Mouse (Mus musculus): ENCODE results near the gene Zwint. TPM values are rescaled to one million over a fixed set of nuclear protein-coding genes. Genes with fewer than 3 reads are reported as not detected.

Gene Zwint
- polyA plus RNA-seq, 1 experiment = 49.2 TPM

- Histone ChIP-seq H3K4me3 (replicated peaks; ENCODE audit: control insufficient read depth, low read depth, low read length) (peak overlapping the region; percentile 76), H3K4me1 (ENCODE audit: control insufficient read depth, insufficient read depth, low read length) (no peaks in the 10 kb centered on the region), H3K27ac (ENCODE audit: control insufficient read depth, insufficient read depth, low read depth, low read length, poor library complexity) (peak overlapping the region; percentile 91)
- 2% methylated on average over 15 of the region's 15 CpGs for WGBS
- no peak for TF ChIP-seq POLR2A (IDR thresholded peaks at IDR 0.05; ENCODE audit: borderline replicate concordance, control insufficient read depth, low read depth, low read length)
- TF ChIP-seq CTCF (IDR thresholded peaks at IDR 0.05; ENCODE audit: control insufficient read depth, insufficient read depth, low read length) = no peak
Measured at GRCm38 (mm10) chr10:72655017-72655509, 418 bp downstream of the Zwint start.

DNA sequence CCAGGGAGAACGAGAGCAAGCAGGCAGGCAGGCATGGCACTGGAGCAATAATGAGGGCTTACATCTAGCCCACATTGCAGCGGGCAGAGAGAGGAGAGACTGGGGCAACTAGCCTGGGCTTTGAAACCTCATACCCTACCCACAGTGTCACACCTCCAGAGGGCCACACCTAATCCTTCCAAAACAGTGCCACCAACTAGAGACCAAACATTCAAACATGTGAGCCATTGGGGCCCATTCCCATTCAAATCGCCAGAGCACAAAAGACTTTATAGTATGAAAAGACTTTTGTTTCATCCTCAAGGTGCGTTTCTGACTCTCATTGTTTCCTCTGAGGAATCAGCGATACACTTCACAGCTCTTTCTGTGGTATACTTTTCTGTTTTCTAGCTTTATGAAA lies 4.6 kb downstream of the Zwint start:
- TF ChIP-seq CTCF (IDR thresholded peaks at IDR 0.05; ENCODE audit: control insufficient read depth, insufficient read depth, low read length) (no peak), POLR2A (IDR thresholded peaks at IDR 0.05; ENCODE audit: borderline replicate concordance, control insufficient read depth, low read depth, low read length) (no peak)
- 90% methylated on average over 5 of the region's 5 CpGs for WGBS
- H3K4me3 ChIP-seq (replicated peaks; ENCODE audit: control insufficient read depth, low read depth, low read length) = no peak overlapping the region

DNA sequence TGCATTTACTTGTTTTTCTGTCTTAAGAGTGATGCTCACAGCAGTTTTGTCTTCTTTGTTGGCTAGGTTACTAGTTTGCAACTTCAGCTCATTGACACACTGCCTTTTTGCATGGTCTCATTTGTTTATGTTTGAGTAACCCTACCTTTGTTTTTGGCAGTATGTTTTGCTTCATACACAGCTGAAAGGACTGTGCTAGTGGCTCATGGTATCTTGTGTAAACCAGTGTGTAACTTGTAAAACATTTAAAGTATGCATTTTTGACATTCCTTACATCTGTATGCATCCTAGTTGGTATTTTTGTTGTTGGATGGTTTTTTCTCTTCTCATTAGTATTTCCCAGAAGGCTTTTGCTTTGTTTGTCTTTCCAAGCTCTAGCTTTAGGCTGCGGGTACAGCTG lies 5.7 kb downstream of the Zwint start:
- Histone ChIP-seq H3K4me3 (replicated peaks; ENCODE audit: control insufficient read depth, low read depth, low read length) (no peak overlapping the region), H3K27ac (ENCODE audit: control insufficient read depth, insufficient read depth, low read depth, low read length, poor library complexity) (no peak overlapping the region), H3K4me1 (ENCODE audit: control insufficient read depth, insufficient read depth, low read length) (no peaks in the 10 kb centered on the region; the same call in 1 of the 2 replicates)
- TF ChIP-seq CTCF (IDR thresholded peaks at IDR 0.05; ENCODE audit: control insufficient read depth, insufficient read depth, low read length) = no peak
- no peak for TF ChIP-seq POLR2A (IDR thresholded peaks at IDR 0.05; ENCODE audit: borderline replicate concordance, control insufficient read depth, low read depth, low read length)
- WGBS = 86% methylated on average over 1 of the region's 1 CpGs

More for the DNA sequence above, 4.6 kb downstream of the Zwint start:
- H3K4me1 ChIP-seq (ENCODE audit: control insufficient read depth, insufficient read depth, low read length) = no peaks in the 10 kb centered on the region; the same call in 1 of the 2 replicates
- no peak overlapping the region for H3K27ac ChIP-seq (ENCODE audit: control insufficient read depth, insufficient read depth, low read depth, low read length, poor library complexity)

GRCm38 (mm10) chr10:72667856-72668255 lies 13.2 kb downstream of the Zwint start:
- Histone ChIP-seq H3K27ac (ENCODE audit: control insufficient read depth, insufficient read depth, low read depth, low read length, poor library complexity) (no peak overlapping the region), H3K4me1 (ENCODE audit: control insufficient read depth, insufficient read depth, low read length) (no peaks in the 10 kb centered on the region), H3K4me3 (replicated peaks; ENCODE audit: control insufficient read depth, low read depth, low read length) (no peak overlapping the region)
- TF ChIP-seq POLR2A (IDR thresholded peaks at IDR 0.05; ENCODE audit: borderline replicate concordance, control insufficient read depth, low read depth, low read length) (no peak), CTCF (IDR thresholded peaks at IDR 0.05; ENCODE audit: control insufficient read depth, insufficient read depth, low read length) (no peak)
- 78% methylated on average over 5 of the region's 5 CpGs for WGBS

DNA sequence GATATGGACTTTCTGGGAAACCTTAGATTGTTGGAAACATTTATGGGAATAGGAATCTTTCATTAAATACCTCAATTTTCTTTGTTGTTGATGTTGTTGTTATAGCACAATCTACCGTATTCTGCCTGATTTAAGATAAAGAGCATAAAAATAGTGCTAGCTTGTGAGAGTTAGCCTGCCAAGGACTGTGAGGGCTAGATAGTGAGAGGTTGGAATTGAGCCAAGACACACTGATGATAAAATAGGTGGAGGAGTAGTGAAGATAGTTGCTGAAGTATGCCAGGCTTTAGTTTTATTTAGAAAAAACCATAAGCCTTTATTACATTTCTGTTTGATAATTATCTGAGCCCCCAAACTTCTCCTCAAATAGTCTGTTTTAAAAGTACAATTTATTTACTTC lies 14.4 kb downstream of the Zwint start:
- Histone ChIP-seq H3K4me3 (replicated peaks; ENCODE audit: control insufficient read depth, low read depth, low read length) (no peak overlapping the region), H3K4me1 (ENCODE audit: control insufficient read depth, insufficient read depth, low read length) (no peaks in the 10 kb centered on the region), H3K27ac (ENCODE audit: control insufficient read depth, insufficient read depth, low read depth, low read length, poor library complexity) (no peak overlapping the region)
- TF ChIP-seq POLR2A (IDR thresholded peaks at IDR 0.05; ENCODE audit: borderline replicate concordance, control insufficient read depth, low read depth, low read length) (no peak), CTCF (IDR thresholded peaks at IDR 0.05; ENCODE audit: control insufficient read depth, insufficient read depth, low read length) (no peak)
- WGBS = 71% methylated on average over 1 of the region's 1 CpGs

DNA sequence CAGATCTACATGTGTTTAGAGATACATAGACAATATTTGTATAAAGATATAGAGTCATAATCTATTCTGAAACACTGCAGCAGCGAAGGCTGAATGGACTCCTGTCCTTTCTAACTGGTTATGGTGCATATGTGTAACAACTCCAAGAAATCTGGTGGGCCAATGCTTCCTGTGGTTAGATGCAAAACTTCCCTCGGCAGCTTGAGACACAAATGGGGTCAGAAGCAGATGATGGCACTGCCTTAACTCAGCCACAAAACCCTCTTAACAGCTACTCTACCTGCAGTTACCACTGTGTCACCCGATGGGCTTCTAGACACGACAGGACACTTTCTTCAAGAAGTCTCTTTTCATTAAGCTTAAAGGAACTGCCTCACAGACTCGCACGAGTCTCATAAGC lies 21.3 kb downstream of the Zwint start:
- WGBS = 29% methylated on average over 6 of the region's 6 CpGs
- no peaks in the 10 kb centered on the region for H3K4me1 ChIP-seq (ENCODE audit: control insufficient read depth, insufficient read depth, low read length)
- H3K4me3 ChIP-seq (replicated peaks; ENCODE audit: control insufficient read depth, low read depth, low read length) = no peak overlapping the region
- no peak overlapping the region for H3K27ac ChIP-seq (ENCODE audit: control insufficient read depth, insufficient read depth, low read depth, low read length, poor library complexity)
- TF ChIP-seq CTCF (IDR thresholded peaks at IDR 0.05; ENCODE audit: control insufficient read depth, insufficient read depth, low read length) (no peak), POLR2A (IDR thresholded peaks at IDR 0.05; ENCODE audit: borderline replicate concordance, control insufficient read depth, low read depth, low read length) (no peak)

- 36% methylated on average over 1 of the region's 1 CpGs for WGBS
- H3K27ac ChIP-seq (ENCODE audit: control insufficient read depth, insufficient read depth, low read depth, low read length, poor library complexity) = no peak overlapping the region
- no peaks in the 10 kb centered on the region for H3K4me1 ChIP-seq (ENCODE audit: control insufficient read depth, insufficient read depth, low read length)
- no peak overlapping the region for H3K4me3 ChIP-seq (replicated peaks; ENCODE audit: control insufficient read depth, low read depth, low read length)
- TF ChIP-seq POLR2A (IDR thresholded peaks at IDR 0.05; ENCODE audit: borderline replicate concordance, control insufficient read depth, low read depth, low read length) (no peak), CTCF (IDR thresholded peaks at IDR 0.05; ENCODE audit: control insufficient read depth, insufficient read depth, low read length) (no peak)
Measured at GRCm38 (mm10) chr10:72676550-72676949, 21.9 kb downstream of the Zwint start.

DNA sequence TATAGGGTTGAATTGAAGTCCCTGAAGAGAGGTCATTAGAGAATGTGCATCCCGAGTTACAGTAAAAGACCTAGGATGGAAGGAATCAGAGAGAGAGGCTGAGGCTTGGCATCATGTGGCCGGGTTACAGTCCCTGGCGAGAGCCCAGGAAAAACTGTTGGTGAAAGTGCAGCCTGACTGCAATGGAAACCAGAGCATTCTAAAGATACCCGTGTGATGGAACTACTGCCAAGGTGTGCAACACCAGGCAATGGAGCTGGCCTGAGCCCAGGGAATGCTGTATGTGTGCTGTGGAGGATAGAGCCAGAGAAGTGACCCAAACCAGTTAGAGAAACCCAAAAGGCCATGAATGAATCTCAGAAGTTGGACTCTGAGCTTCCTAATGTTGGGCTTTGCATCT lies 24.4 kb downstream of the Zwint start:
- 78% methylated on average over 4 of the region's 4 CpGs for whole genome bisulfite sequencing
- Histone ChIP-seq H3K27ac (ENCODE audit: control insufficient read depth, insufficient read depth, low read depth, low read length, poor library complexity) (no peak overlapping the region), H3K4me3 (replicated peaks; ENCODE audit: control insufficient read depth, low read depth, low read length) (no peak overlapping the region), H3K4me1 (ENCODE audit: control insufficient read depth, insufficient read depth, low read length) (no peaks in the 10 kb centered on the region)
- TF ChIP-seq POLR2A (IDR thresholded peaks at IDR 0.05; ENCODE audit: borderline replicate concordance, control insufficient read depth, low read depth, low read length) (no peak), CTCF (IDR thresholded peaks at IDR 0.05; ENCODE audit: control insufficient read depth, insufficient read depth, low read length) (no peak)

- Histone ChIP-seq H3K27ac (ENCODE audit: control insufficient read depth, insufficient read depth, low read depth, low read length, poor library complexity) (no peak overlapping the region), H3K4me1 (ENCODE audit: control insufficient read depth, insufficient read depth, low read length) (no peaks in the 10 kb centered on the region), H3K4me3 (replicated peaks; ENCODE audit: control insufficient read depth, low read depth, low read length) (no peak overlapping the region)
- no peak for TF ChIP-seq POLR2A (IDR thresholded peaks at IDR 0.05; ENCODE audit: borderline replicate concordance, control insufficient read depth, low read depth, low read length)
- WGBS = 68% methylated on average over 5 of the region's 5 CpGs
Measured at GRCm38 (mm10) chr10:72701092-72701491, 46.4 kb downstream of the Zwint start.

All from bone marrow, adult 2 months (tissue).